7 mouse cellular contexts compared by ENCODE assay signal in the genomic region with DNA sequence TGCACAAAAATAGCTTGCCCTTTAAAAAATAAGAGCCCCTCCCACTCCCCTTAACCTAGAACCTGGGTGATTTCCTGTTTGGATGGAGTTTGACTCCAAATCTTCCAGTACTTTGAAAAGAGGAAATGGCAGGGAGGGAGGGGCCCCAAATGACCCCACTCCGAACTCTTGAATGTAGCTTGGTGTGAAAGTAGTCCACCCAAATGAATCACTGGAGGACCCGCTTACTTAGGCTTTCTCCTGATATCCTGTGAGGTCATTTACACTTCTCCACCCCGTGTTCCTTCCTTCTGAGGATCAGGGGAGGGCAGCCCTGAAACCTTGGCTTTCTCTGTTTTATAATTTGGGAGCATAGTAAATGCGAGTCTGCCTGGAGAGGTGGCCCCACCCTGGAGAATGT. TPM values are rescaled to one million over a fixed set of nuclear protein-coding genes. Genes with fewer than 3 reads are reported as not detected.
A peak's percentile ranks its signal among the peaks of the same experiment; 100 is the strongest.
DNase-seq lines count a peak whose midpoint lies in the region; ATAC-seq lines count a peak whose summit lies in the region.

No protein-coding gene starts in this region.

- whole genome bisulfite sequencing in midbrain, embryonic 15.5 days, result 73% methylated on average over 4 of the region's 4 CpGs
- 68% methylated on average over 4 of the region's 4 CpGs for WGBS in midbrain, embryonic 11.5 days
- 43% methylated on average over 4 of the region's 4 CpGs for WGBS in heart, embryonic 14.5 days
- 36% methylated on average over 4 of the region's 4 CpGs for WGBS in limb, embryonic 13.5 days
- WGBS in stomach, embryonic 16.5 days, result 21% methylated on average over 4 of the region's 4 CpGs

- no peaks in the 10 kb centered on the region for H3K36me3 ChIP-seq in midbrain, embryonic 15.5 days (replicated peaks)
- H3K36me3 ChIP-seq in midbrain, embryonic 11.5 days (ENCODE audit: control insufficient read depth, insufficient read depth, low read length), result no peaks in the 10 kb centered on the region
- no peaks in the 10 kb centered on the region for H3K36me3 ChIP-seq in heart, embryonic 14.5 days (ENCODE audit: control insufficient read depth, insufficient read depth, low read length)
- H3K36me3 ChIP-seq in limb, embryonic 13.5 days, result no peaks in the 10 kb centered on the region
- H3K36me3 ChIP-seq in stomach, embryonic 16.5 days (ENCODE audit: control insufficient read depth, insufficient read depth, low read length), result no peaks in the 10 kb centered on the region

- H3K27ac ChIP-seq in midbrain, embryonic 15.5 days, result no peak overlapping the region
- H3K27ac ChIP-seq in midbrain, embryonic 11.5 days (ENCODE audit: low read depth, low read length), result no peak overlapping the region
- H3K27ac ChIP-seq in heart, embryonic 14.5 days (replicated peaks in 1 of 2; ENCODE audit: control insufficient read depth in 1 of 2, insufficient read depth in 1 of 2, low read depth in 2 of 2, low read length in 2 of 2), result no peak overlapping the region
- no peak overlapping the region for H3K27ac ChIP-seq in limb, embryonic 13.5 days
- no peak overlapping the region for H3K27ac ChIP-seq in stomach, embryonic 16.5 days (ENCODE audit: low read length)

- no peaks in the 10 kb centered on the region for H3K9me3 ChIP-seq in midbrain, embryonic 15.5 days
- no peaks in the 10 kb centered on the region for H3K9me3 ChIP-seq in midbrain, embryonic 11.5 days (ENCODE audit: control insufficient read depth, low read length)
- H3K9me3 ChIP-seq in heart, embryonic 14.5 days (ENCODE audit: control insufficient read depth, low read length), result no peaks in the 10 kb centered on the region
- no peaks in the 10 kb centered on the region for H3K9me3 ChIP-seq in limb, embryonic 13.5 days
- H3K9me3 ChIP-seq in stomach, embryonic 16.5 days (replicated peaks; ENCODE audit: control insufficient read depth, low read length), result no peaks in the 10 kb centered on the region

- H3K4me1 ChIP-seq in midbrain, embryonic 15.5 days, result peaks cover 17% of the 10 kb centered on the region
- H3K4me1 ChIP-seq in midbrain, embryonic 11.5 days (ENCODE audit: control insufficient read depth, insufficient read depth, low read length), result peaks cover 2% of the 10 kb centered on the region; the same call in 1 of the 2 replicates
- peaks cover 4% of the 10 kb centered on the region in 2 experiments; a peak in 2 of 4 replicates for H3K4me1 ChIP-seq in heart, embryonic 14.5 days (ENCODE audit: control insufficient read depth in 2 of 2, insufficient read depth in 2 of 2, low read length in 2 of 2)
- peaks cover 25% of the 10 kb centered on the region for H3K4me1 ChIP-seq in limb, embryonic 13.5 days
- H3K4me1 ChIP-seq in stomach, embryonic 16.5 days (ENCODE audit: control insufficient read depth, insufficient read depth, low read length), result peaks cover 15% of the 10 kb centered on the region

- H3K4me2 ChIP-seq in midbrain, embryonic 15.5 days, result peak overlapping the region; percentile 83; the same call in 1 of the 2 replicates
- H3K4me2 ChIP-seq in midbrain, embryonic 11.5 days, result no peak overlapping the region
- peak overlapping the region; percentile 94; the same call in 1 of the 2 replicates for H3K4me2 ChIP-seq in heart, embryonic 14.5 days (ENCODE audit: low read length)
- H3K4me2 ChIP-seq in limb, embryonic 13.5 days (replicated peaks), result peak overlapping the region; percentile 96
- peak overlapping the region; percentile 89; the same call in 1 of the 2 replicates for H3K4me2 ChIP-seq in stomach, embryonic 16.5 days (ENCODE audit: low read depth, low read length)

- ATAC-seq in midbrain, embryonic 15.5 days (replicated peaks), result no peak
- ATAC-seq in midbrain, embryonic 11.5 days (ENCODE audit: low FRiP score), result no peak
- ATAC-seq in heart, embryonic 14.5 days (ENCODE audit: insufficient number of reproducible peaks, insufficient read depth, low FRiP score, low read depth), result no peak
- no peak for ATAC-seq in limb, embryonic 13.5 days (ENCODE audit: low FRiP score, low read depth)
- ATAC-seq in stomach, embryonic 16.5 days (ENCODE audit: insufficient read depth, low FRiP score), result no peak

- no peak overlapping the region for H3K4me3 ChIP-seq in midbrain, embryonic 15.5 days
- H3K4me3 ChIP-seq in midbrain, embryonic 11.5 days (ENCODE audit: low read depth, low read length), result no peak overlapping the region
- H3K4me3 ChIP-seq in heart, embryonic 14.5 days (ENCODE audit: control insufficient read depth in 1 of 2, insufficient read depth in 1 of 2, low read depth in 1 of 2, low read length in 2 of 2), result no peak overlapping the region
- peak overlapping the region; percentile 52; the same call in 1 of the 2 replicates for H3K4me3 ChIP-seq in limb, embryonic 13.5 days
- H3K4me3 ChIP-seq in stomach, embryonic 16.5 days (replicated peaks; ENCODE audit: low read length), result no peak overlapping the region

- DNase-seq in midbrain, embryonic 11.5 days (ENCODE audit: low spot score, missing footprints), result no peak
- no peak for DNase-seq in spleen, adult 18-20 months
- DNase-seq in cerebellum, postnatal 14 days, result no peak

- H3K27me3 ChIP-seq in midbrain, embryonic 15.5 days (replicated peaks), result peaks cover 6% of the 10 kb centered on the region
- H3K27me3 ChIP-seq in midbrain, embryonic 11.5 days (ENCODE audit: control insufficient read depth, insufficient read depth, low read length), result peaks cover 22% of the 10 kb centered on the region
- no peaks in the 10 kb centered on the region for H3K27me3 ChIP-seq in heart, embryonic 14.5 days (ENCODE audit: control insufficient read depth, insufficient read depth, low read length)
- H3K27me3 ChIP-seq in limb, embryonic 13.5 days, result peaks cover 34% of the 10 kb centered on the region
- peaks cover 7% of the 10 kb centered on the region; the same call in 1 of the 2 replicates for H3K27me3 ChIP-seq in stomach, embryonic 16.5 days (ENCODE audit: control insufficient read depth, insufficient read depth, low read length)

- no peak overlapping the region for H3K9ac ChIP-seq in midbrain, embryonic 15.5 days
- H3K9ac ChIP-seq in midbrain, embryonic 11.5 days (ENCODE audit: low read length), result no peak overlapping the region
- no peak overlapping the region for H3K9ac ChIP-seq in heart, embryonic 14.5 days (ENCODE audit: low read length)
- no peak overlapping the region for H3K9ac ChIP-seq in limb, embryonic 13.5 days
- H3K9ac ChIP-seq in stomach, embryonic 16.5 days (ENCODE audit: low read length), result no peak overlapping the region

RNA-seq across cellular contexts. Expression of a gene that starts 0.6 kb away (rescaled TPM):
- polyA plus RNA-seq in midbrain, embryonic 15.5 days (2015; fragmentation: Nextera tagmentation; extraction: Ambion mirVana), result 4.1 and 4.3 TPM in 2 replicates
- 1.9 and 2.7 TPM in 2 replicates for polyA plus RNA-seq in midbrain, embryonic 11.5 days (2014; fragmentation: Nextera tagmentation; extraction: Ambion mirVana)
- 2.1 and 2.6 TPM in 2 replicates for polyA plus RNA-seq in heart, embryonic 14.5 days (2014; fragmentation: Nextera tagmentation; extraction: Ambion mirVana)
- polyA plus RNA-seq in limb, embryonic 13.5 days (2015; fragmentation: Nextera tagmentation; extraction: Ambion mirVana), result 3.1 and 3.3 TPM in 2 replicates
- polyA plus RNA-seq in stomach, embryonic 16.5 days (2015; fragmentation: Nextera tagmentation; extraction: Ambion mirVana), result 2.2 and 2.4 TPM in 2 replicates
